Mouse (Mus musculus): ENCODE results near the gene Tes3-ps. TPM values are rescaled to one million over a fixed set of nuclear protein-coding genes. Genes with fewer than 3 reads are reported as not detected.

Gene Tes3-ps
- polyA plus RNA-seq, 1 experiment from 2014 or later = 1.5 TPM

DNA sequence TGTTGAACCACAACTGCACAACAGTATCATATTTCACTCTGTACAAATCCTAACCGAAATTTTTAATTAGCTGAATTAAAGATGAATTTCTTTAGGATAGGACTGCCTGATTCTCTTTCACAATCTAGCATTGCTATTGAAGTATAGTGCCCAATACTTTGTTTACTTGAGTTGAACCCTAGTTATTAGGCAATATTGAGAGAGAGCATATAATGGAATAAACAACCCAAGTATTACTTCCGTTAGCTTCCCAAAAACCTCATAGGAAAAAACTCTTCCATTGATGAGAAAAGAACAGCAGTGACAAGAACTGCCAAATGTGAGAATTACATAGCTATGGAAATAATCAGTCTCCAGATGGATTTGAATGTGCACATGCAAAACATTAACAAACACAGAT is 33.1 kb downstream of the Tes3-ps start:
- WGBS = 88% methylated on average over 2 of the region's 2 CpGs
- Histone ChIP-seq H3K4me1 (replicated peaks; ENCODE audit: control insufficient read depth, insufficient read depth, low read length) (no peaks in the 10 kb centered on the region), H3K4me3 (ENCODE audit: low read depth, low read length) (no peak overlapping the region), H3K4me2 (ENCODE audit: low read depth, low read length, severe bottlenecking) (no peak overlapping the region), H3K27me3 (ENCODE audit: control insufficient read depth, insufficient read depth, low read length) (no peaks in the 10 kb centered on the region), H3K9me3 (ENCODE audit: control insufficient read depth, low read length) (no peaks in the 10 kb centered on the region), H3K27ac (ENCODE audit: low read depth, low read length) (no peak overlapping the region), H3K9ac (ENCODE audit: low read length) (no peak overlapping the region), H3K36me3 (ENCODE audit: control insufficient read depth, insufficient read depth, low read length) (no peaks in the 10 kb centered on the region)
- ATAC-seq (replicated peaks; ENCODE audit: low FRiP score) (no peak), DNase-seq (ENCODE audit: low spot score) (no peak)

DNA sequence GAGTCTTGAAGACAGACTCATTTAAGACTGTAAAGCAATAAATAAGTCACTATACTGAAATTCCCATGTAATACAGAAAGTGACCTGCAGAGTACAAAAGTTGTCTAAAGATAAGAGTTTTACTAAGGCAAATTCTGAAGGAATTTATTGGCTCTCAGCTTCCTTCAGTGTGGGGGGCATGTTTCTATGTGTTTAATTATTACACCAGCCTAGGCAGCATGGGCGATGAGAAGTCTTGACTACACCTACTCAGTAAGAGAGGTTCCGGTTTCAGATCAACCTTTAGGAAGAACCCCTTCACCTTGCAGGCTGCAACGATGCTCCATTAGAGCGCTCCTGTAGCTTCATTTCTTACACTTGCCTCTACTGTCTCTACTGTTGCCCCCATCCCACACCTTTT is 37.5 kb downstream of the Tes3-ps start:
- ATAC-seq (replicated peaks; ENCODE audit: low FRiP score) (no peak), DNase-seq (ENCODE audit: low spot score) (no peak)
- H3K4me2 ChIP-seq (ENCODE audit: low read depth, low read length, severe bottlenecking) = no peak overlapping the region
- 97% methylated on average over 4 of the region's 4 CpGs for WGBS
- no peak overlapping the region for H3K27ac ChIP-seq (ENCODE audit: low read depth, low read length)
- H3K36me3 ChIP-seq (ENCODE audit: control insufficient read depth, insufficient read depth, low read length) = no peaks in the 10 kb centered on the region
- no peaks in the 10 kb centered on the region for H3K4me1 ChIP-seq (replicated peaks; ENCODE audit: control insufficient read depth, insufficient read depth, low read length)
- H3K4me3 ChIP-seq (ENCODE audit: low read depth, low read length) = no peak overlapping the region
- no peaks in the 10 kb centered on the region for H3K27me3 ChIP-seq (ENCODE audit: control insufficient read depth, insufficient read depth, low read length)
- no peak overlapping the region for H3K9ac ChIP-seq (ENCODE audit: low read length)
- no peaks in the 10 kb centered on the region for H3K9me3 ChIP-seq (ENCODE audit: control insufficient read depth, low read length)

DNA sequence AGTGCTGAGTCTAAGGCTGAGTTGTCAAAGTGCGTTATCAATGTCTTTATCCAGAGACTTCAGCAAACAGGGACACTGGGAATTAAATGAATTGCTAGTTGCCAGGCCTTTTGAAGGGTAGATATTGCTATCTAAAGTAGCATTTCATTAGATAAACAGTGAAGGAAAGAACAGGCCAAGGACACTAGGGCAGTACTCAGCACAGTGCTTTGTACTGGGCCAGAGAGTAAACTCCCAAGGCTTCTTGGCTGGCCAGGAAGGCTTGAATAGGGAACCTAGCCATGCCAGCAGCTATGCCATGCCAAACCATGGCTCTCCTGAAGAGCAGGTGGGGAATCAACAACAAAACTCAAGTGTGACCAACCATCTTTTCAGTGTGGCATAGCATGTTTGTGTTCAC is 43.8 kb downstream of the Tes3-ps start:
- Histone ChIP-seq H3K4me2 (ENCODE audit: low read depth, low read length, severe bottlenecking) (no peak overlapping the region), H3K9ac (ENCODE audit: low read length) (no peak overlapping the region), H3K4me3 (ENCODE audit: low read depth, low read length) (no peak overlapping the region), H3K4me1 (replicated peaks; ENCODE audit: control insufficient read depth, insufficient read depth, low read length) (no peaks in the 10 kb centered on the region), H3K36me3 (ENCODE audit: control insufficient read depth, insufficient read depth, low read length) (no peaks in the 10 kb centered on the region), H3K27ac (ENCODE audit: low read depth, low read length) (no peak overlapping the region), H3K9me3 (ENCODE audit: control insufficient read depth, low read length) (no peaks in the 10 kb centered on the region), H3K27me3 (ENCODE audit: control insufficient read depth, insufficient read depth, low read length) (no peaks in the 10 kb centered on the region)
- no peak for ATAC-seq (replicated peaks; ENCODE audit: low FRiP score)
- 100% methylated on average over 1 of the region's 1 CpGs for WGBS
- no peak for DNase-seq (ENCODE audit: low spot score)

DNA sequence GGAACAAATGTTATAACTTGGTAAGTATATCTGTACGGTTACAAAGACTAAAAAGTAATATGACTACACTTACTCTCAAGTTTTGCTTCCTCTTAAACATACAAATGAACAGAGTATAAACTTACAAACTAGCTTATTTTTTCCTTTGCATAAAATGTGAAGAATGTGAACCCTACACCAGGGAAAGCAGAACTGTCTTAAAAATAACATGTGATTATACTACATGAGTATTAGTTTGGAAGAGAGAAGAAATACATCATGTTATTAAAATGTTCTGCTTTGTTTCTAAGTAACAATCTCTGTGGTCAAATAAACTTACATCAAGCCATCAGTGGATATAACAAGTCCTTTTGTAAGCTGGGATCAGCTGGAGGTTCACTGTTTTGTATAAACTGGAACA is 45.6 kb downstream of the Tes3-ps start:
- WGBS = 92% methylated on average over 1 of the region's 1 CpGs
- Histone ChIP-seq H3K4me3 (ENCODE audit: low read depth, low read length) (no peak overlapping the region), H3K9ac (ENCODE audit: low read length) (no peak overlapping the region), H3K9me3 (ENCODE audit: control insufficient read depth, low read length) (no peaks in the 10 kb centered on the region), H3K4me2 (ENCODE audit: low read depth, low read length, severe bottlenecking) (no peak overlapping the region), H3K27ac (ENCODE audit: low read depth, low read length) (no peak overlapping the region), H3K4me1 (replicated peaks; ENCODE audit: control insufficient read depth, insufficient read depth, low read length) (no peaks in the 10 kb centered on the region), H3K27me3 (ENCODE audit: control insufficient read depth, insufficient read depth, low read length) (no peaks in the 10 kb centered on the region), H3K36me3 (ENCODE audit: control insufficient read depth, insufficient read depth, low read length) (no peaks in the 10 kb centered on the region)
- ATAC-seq (replicated peaks; ENCODE audit: low FRiP score) (no peak), DNase-seq (ENCODE audit: low spot score) (no peak)

DNA sequence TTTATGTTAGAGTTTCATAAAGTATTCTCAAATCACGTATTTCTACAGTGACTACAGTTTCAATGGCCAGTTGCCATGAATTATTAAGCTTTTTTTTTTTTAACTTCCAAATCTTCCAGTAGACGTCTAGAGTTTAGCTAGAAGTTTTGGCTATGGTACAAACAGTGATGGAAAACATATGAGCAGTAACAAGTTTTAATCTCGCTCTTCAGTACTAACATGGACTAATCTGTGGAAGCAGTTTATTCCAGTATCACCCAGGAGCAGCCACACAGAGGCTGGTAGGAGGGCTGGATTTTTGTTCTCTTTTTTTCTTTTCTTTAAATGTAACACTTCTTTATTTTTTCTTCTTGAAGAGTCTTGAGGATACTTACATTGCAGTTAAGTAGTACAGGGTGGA is 51.2 kb downstream of the Tes3-ps start, which contains the start of gene Aspn:
Gene Aspn (plus strand): TSS at position 165 of the 400 bp plus-strand sequence.
- Histone ChIP-seq H3K4me2 (ENCODE audit: low read depth, low read length, severe bottlenecking) (no peak within 1 kb of the TSS), H3K27me3 (ENCODE audit: control insufficient read depth, insufficient read depth, low read length) (no peaks in the 10 kb centered on the region), H3K4me3 (ENCODE audit: low read depth, low read length) (no peak within 1 kb of the TSS), H3K9me3 (ENCODE audit: control insufficient read depth, low read length) (no peaks in the 10 kb centered on the region), H3K36me3 (ENCODE audit: control insufficient read depth, insufficient read depth, low read length) (no peaks in the 10 kb centered on the region), H3K4me1 (replicated peaks; ENCODE audit: control insufficient read depth, insufficient read depth, low read length) (no peaks in the 10 kb centered on the region), H3K27ac (ENCODE audit: low read depth, low read length) (no peak within 1 kb of the TSS), H3K9ac (ENCODE audit: low read length) (no peak within 1 kb of the TSS)
- DNase-seq (ENCODE audit: low spot score) = no peak
- ATAC-seq (replicated peaks; ENCODE audit: low FRiP score) = no peak
- WGBS = 89% methylated on average over 3 of the region's 3 CpGs

DNA sequence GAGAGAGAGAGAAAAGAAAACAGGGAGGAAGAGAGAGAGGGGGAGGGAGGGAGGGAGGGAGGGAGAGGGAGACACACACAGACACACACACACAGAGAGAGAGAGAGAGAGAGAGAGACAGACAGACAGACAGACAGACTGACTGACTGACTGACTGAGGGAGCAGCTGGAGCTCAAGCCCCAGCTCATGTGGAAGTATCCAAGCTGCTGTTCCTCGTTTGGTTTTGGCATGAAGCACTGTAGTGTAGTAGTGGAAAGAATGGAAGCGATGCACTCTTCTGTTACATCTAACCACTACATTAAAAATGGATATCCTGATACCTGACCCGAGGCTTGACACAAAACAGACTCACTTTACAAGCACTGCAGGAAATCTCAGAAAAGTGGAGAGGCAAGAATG is 52.5 kb downstream of the Tes3-ps start:
- no peak overlapping the region for H3K4me2 ChIP-seq (ENCODE audit: low read depth, low read length, severe bottlenecking)
- H3K36me3 ChIP-seq (ENCODE audit: control insufficient read depth, insufficient read depth, low read length) = no peaks in the 10 kb centered on the region
- DNase-seq (ENCODE audit: low spot score) (no peak), ATAC-seq (replicated peaks; ENCODE audit: low FRiP score) (no peak)
- H3K4me1 ChIP-seq (replicated peaks; ENCODE audit: control insufficient read depth, insufficient read depth, low read length) = no peaks in the 10 kb centered on the region
- WGBS = 74% methylated on average over 3 of the region's 3 CpGs
- H3K9me3 ChIP-seq (ENCODE audit: control insufficient read depth, low read length) = no peaks in the 10 kb centered on the region
- H3K9ac ChIP-seq (ENCODE audit: low read length) = no peak overlapping the region
- H3K27ac ChIP-seq (ENCODE audit: low read depth, low read length) = no peak overlapping the region
- H3K27me3 ChIP-seq (ENCODE audit: control insufficient read depth, insufficient read depth, low read length) = no peaks in the 10 kb centered on the region
- H3K4me3 ChIP-seq (ENCODE audit: low read depth, low read length) = no peak overlapping the region

Other genes starting within 250 kb of the Tes3-ps start
- gene Susd3, start 244.6 kb upstream of the Tes3-ps start, polyA plus RNA-seq (2014; fragmentation: Nextera tagmentation; extraction: Ambion mirVana) = 0.32 and 1.4 TPM in 2 replicates
- 1.7 and 2.1 TPM in 2 replicates for gene Fgd3, start 173.0 kb upstream of the Tes3-ps start, polyA plus RNA-seq (2014; fragmentation: Nextera tagmentation; extraction: Ambion mirVana)
- 35.7 and 38.5 TPM in 2 replicates for gene Bicd2, start 151.7 kb upstream of the Tes3-ps start, polyA plus RNA-seq (2014; fragmentation: Nextera tagmentation; extraction: Ambion mirVana)
- 16.6 and 16.9 TPM in 2 replicates for gene Ippk, start 72.1 kb upstream of the Tes3-ps start, polyA plus RNA-seq (2014; fragmentation: Nextera tagmentation; extraction: Ambion mirVana)
- gene Ecm2, start 11.5 kb downstream of the Tes3-ps start, polyA plus RNA-seq (2014; fragmentation: Nextera tagmentation; extraction: Ambion mirVana) = 0.76 and 0.80 TPM in 2 replicates
- 0.41 and 0.55 TPM in 2 replicates for gene Aspn, start 51.1 kb downstream of the Tes3-ps start, polyA plus RNA-seq (2014; fragmentation: Nextera tagmentation; extraction: Ambion mirVana)
- 0.61 and 1.0 TPM in 2 replicates for gene Omd, start 89.1 kb downstream of the Tes3-ps start, polyA plus RNA-seq (2014; fragmentation: Nextera tagmentation; extraction: Ambion mirVana)
- 9.8 and 9.9 TPM in 2 replicates for gene Ogn, start 114.7 kb downstream of the Tes3-ps start, polyA plus RNA-seq (2014; fragmentation: Nextera tagmentation; extraction: Ambion mirVana)
- gene Cenpp, start 159.5 kb downstream of the Tes3-ps start, polyA plus RNA-seq (2014; fragmentation: Nextera tagmentation; extraction: Ambion mirVana) = 42.9 and 44.5 TPM in 2 replicates
- 22.8 and 23.4 TPM in 2 replicates for gene Nol8, start 159.8 kb downstream of the Tes3-ps start, polyA plus RNA-seq (2014; fragmentation: Nextera tagmentation; extraction: Ambion mirVana)
- gene Iars, start 188.8 kb downstream of the Tes3-ps start, polyA plus RNA-seq (2014; fragmentation: Nextera tagmentation; extraction: Ambion mirVana) = 124 and 129 TPM in 2 replicates